Mouse (Mus musculus): Measurements from ENCODE around the gene Bicc1. TPM values are rescaled to one million over a fixed set of nuclear protein-coding genes. Genes with fewer than 3 reads are reported as not detected.
A peak's percentile ranks its signal among the peaks of the same experiment; 100 is the strongest.

Bicc1 gene
- total RNA-seq, 2 experiments from 2014 or later = 18.6 to 20.6 TPM

DNA sequence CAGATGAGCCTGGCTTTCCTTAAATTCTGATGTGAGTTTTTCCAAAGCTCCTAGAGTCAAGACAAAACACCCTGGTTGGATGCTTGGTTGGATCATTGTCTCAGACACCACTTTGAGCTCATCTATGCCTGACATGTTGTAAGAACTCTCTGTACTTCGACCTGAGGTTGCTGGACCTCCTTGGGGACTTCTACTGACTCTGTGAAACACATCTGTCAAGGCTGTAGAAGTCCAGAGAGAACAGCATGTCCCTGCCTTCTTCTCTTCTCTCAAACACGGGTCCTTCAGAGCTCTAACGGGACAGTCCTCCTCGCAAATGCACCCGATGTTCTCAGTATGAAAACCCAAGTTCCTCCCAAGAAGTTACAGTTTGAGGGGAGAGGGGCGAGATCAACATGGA, 76.5 kb downstream of the Bicc1 start:
- intact Hi-C loops (cut with DNase I; ENCODE audit: low total_unique reads) = no loop called here
- no peak for DNase-seq

DNA sequence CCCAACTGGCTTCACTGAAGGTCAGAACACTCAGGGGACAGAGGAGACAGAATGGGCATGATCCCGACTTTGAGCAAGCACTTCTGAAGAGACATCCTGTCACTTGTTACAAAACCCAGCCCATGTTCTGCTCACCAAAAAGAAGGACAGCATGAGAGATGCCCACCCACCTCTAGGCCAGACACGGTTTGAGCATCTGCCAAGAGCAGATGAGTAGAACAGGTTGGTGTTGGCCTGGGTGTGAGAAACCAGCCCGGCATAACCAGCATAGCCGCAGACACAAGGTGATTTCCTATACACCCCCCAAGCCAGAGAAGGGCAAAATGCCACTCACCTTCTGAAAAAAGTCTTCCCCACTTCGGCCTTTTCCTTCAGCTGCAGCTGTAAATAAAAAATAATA, 80.6 kb downstream of the Bicc1 start:
- intact Hi-C loops (cut with DNase I; ENCODE audit: low total_unique reads) = no loop called here
- DNase-seq = no peak

- intact Hi-C loops (cut with DNase I; ENCODE audit: low total_unique reads) = no loop called here
Observed at GRCm38 (mm10) chr10:71065009-71065408, 94.5 kb downstream of the Bicc1 start.

DNA sequence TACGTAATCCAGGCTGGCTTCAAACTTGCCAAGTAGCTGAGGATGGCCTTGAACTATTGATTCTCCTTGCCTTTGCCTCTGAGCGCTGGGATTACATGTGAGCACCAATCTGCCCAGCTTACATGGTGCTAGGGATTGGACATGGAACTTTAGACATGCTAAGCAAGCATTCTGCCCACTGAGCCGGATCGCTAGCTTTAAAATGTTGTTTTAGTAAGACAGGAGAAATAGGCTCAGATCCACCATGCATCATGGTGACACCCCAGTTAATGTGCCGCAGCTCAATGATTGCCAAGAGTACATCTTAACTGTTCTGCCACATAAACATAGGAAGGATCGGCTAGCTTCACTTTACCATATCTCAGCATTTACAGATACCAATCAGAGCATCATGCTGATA, 94.9 kb downstream of the Bicc1 start:
- DNase-seq = no peak
- intact Hi-C loops (cut with DNase I; ENCODE audit: low total_unique reads) = no loop called here

More at GRCm38 (mm10) chr10:71065009-71065408, 94.5 kb downstream of the Bicc1 start:
- no peak for DNase-seq

DNA sequence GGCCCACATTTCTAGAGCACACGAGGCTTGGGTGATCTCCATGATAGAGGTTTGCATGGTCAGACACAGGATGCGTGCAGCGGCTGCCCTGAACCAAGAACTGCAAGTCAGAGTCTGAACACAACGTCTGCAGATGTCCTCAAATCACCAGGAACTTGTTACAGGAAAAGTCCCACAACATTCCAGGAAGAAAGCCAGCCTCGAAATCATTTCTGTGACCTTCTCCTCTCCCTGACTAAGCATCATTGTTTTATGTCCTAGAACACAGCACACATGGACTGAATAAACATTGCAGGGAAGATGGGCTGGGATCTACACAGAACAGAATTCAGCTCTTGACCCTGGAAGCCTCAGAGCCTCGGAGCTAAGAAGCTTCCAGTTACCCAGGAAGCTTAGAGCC, 97.3 kb downstream of the Bicc1 start:
- intact Hi-C loops (cut with DNase I; ENCODE audit: low total_unique reads) = no loop called here
- peak; percentile 32 for DNase-seq

GRCm38 (mm10) chr10:71060269-71060668, 99.2 kb downstream of the Bicc1 start:
- no peak for DNase-seq
- intact Hi-C loops (cut with DNase I; ENCODE audit: low total_unique reads) = no loop called here

GRCm38 (mm10) chr10:71058616-71059247, 100.8 kb downstream of the Bicc1 start:
- DNase-seq = peak; percentile 78
- intact Hi-C loops (cut with DNase I; ENCODE audit: low total_unique reads) = no loop called here

DNA sequence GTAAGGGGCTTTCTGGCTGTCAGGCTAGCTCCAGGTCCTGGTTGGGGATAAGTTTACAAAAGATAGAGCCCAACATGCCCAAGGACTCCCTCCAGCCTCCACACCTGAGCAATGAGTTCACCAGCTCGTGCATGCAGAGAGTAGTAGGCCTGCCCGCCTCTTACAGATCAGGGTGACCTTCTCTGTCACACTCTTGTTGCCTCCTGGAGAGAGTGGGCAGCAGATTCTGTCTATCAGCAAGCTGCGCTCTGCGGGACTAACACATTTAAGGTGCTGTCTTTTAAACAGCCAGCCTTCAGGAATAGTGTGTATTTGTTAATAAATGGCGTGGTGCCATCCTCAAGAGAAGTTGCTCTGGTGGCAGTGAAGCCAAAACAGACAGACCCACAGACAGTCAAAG, 101.4 kb downstream of the Bicc1 start:
- DNase-seq = no peak
- intact Hi-C loops (cut with DNase I; ENCODE audit: low total_unique reads) = no loop called here

- intact Hi-C loops (cut with DNase I; ENCODE audit: low total_unique reads) = no loop called here
- DNase-seq = no peak
Observed at GRCm38 (mm10) chr10:71052748-71053147, 106.8 kb downstream of the Bicc1 start.

- no peak for DNase-seq
- intact Hi-C loops (cut with DNase I; ENCODE audit: low total_unique reads) = no loop called here
Observed at GRCm38 (mm10) chr10:71052208-71052607, 107.3 kb downstream of the Bicc1 start.

DNA sequence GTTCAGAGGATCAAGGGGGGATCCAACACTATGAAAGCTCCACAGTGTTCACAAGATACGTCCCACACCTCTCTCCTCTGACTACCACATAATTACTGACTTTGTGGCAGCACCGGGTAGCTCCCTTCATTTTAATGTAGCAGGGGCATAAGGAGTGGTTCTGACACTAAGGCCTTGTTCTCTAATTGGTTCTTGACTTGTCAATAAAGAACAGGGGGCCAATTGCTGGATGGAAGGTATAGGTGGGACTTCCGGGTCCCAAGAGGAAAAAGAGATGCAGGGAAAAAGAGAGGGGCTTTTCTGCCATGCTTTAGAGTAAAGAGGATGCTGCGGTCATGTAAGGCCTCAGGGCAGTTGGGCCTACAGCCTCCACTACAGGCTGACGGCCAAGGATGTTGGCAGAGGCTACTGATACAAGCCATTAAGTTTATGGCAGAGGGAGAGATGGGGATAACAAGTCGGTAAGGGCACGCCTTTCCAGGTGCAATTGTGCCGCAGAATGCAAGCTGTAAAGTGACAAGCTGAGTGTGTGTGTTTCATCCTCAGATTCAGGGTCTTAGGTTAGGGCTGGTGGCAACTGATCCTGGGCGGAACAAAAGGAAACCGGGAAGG, 108.7 kb downstream of the Bicc1 start:
- DNase-seq = peak; percentile 50
- intact Hi-C loops (cut with DNase I; ENCODE audit: low total_unique reads) = no loop called here

- DNase-seq = peak; percentile 55
- intact Hi-C loops (cut with DNase I; ENCODE audit: low total_unique reads) = no loop called here
Observed at GRCm38 (mm10) chr10:71049294-71049693, 110.2 kb downstream of the Bicc1 start.

GRCm38 (mm10) chr10:71044410-71044809, 115.1 kb downstream of the Bicc1 start:
- DNase-seq = no peak
- intact Hi-C loops (cut with DNase I; ENCODE audit: low total_unique reads) = no loop called here

GRCm38 (mm10) chr10:71041874-71042273, 117.6 kb downstream of the Bicc1 start:
- no peak for DNase-seq
- intact Hi-C loops (cut with DNase I; ENCODE audit: low total_unique reads) = loop anchor here (2.0 kb wide), 1 partner anchor 45 kb away; no protein-coding TSS in a partner anchor

GRCm38 (mm10) chr10:71036484-71036883, 123.0 kb downstream of the Bicc1 start:
- DNase-seq = no peak
- intact Hi-C loops (cut with DNase I; ENCODE audit: low total_unique reads) = no loop called here

DNA sequence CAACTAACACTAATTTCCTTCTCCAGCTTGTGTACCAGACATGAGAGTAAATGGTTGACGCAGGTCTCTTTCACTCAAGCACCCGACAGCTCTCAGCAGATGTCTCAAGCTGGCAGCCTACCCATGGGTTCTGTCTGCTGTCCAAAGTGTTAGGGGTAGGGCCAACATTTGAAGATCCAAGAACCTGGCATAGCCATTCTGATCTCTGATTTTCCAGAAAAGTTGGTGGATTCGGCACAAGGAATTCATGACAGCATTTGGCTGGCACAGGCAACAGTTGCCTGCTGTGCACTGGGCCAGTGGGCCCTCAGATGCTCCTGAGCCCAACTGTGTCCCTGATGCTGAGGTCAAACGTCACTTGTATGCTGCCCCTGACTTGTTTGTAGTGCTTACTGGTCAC, 130.5 kb downstream of the Bicc1 start:
- intact Hi-C loops (cut with DNase I; ENCODE audit: low total_unique reads) = no loop called here
- DNase-seq = peak; percentile 31

DNA sequence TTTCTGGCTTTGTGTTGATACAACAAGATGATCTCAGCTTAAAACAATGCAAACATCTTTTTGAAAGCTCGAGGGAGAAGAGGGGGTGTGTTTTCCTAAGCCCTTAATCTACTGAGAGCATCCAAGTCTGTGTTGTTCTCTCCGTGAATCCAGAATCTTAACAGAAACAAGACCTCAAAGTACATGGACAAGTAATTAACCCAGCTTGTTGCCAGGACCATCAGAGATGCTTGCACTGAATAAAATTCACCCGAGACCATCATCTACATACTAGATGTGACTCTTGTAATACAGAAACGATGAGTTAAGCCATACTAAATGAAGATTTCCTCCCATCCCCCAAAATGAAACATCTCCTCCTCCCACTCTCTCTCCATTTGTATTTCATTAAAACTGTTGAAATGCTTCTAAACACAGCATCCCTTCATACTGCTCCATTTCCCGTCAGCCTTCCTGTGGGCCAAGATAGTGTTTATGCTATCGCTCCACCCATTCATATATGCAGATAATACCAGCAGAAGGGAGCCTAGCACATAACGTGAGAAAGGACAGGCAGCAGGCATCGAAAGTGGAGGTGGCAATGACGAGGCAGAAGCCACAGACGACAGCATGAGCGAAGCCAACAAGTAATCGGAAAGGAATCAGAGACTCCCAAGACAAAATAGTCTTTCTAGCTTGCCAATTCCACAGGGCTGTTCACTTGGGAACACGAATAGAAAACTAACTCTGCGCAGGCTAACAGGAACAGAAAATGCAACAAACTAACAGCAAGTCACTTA, 131.2 kb downstream of the Bicc1 start:
- DNase-seq = no peak
- intact Hi-C loops (cut with DNase I; ENCODE audit: low total_unique reads) = no loop called here

DNA sequence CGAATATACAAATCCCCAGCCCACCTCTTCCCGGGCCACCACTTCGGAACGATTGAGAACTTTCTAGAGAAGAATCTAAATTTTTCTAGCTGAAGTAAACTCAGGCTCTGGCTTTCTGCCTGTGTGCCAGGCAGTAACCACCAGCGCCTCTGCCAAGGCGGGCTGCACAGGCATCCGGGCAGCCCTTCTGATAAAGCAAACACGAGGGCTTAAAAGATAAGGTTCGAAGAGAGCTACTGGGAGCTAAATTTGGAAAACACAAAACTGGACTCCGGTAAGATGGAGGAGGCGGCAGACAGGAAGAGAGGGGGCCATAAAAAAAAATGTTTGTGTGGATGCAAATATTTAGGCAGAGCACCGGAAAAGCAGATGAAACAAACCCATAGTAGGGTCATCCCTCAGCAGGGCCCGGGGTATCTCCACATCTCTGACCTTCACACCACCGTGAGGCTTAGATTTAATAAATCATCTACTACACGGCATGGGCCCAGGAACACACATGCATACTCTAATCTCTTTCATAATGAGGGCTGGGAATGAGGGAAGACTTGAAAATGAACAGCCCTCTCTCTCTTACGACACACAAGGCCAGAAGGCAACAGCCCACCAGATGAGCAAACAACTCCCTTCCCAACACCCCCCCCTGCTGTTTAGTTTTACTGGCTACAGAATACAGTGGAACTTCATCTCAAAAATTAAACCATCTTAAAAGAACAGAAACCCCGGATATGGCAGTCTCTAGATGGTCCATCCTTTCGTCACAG, 134.2 kb downstream of the Bicc1 start:
- no peak for DNase-seq

GRCm38 (mm10) chr10:71024681-71025080, 134.8 kb downstream of the Bicc1 start:
- no peak for DNase-seq
- intact Hi-C loops (cut with DNase I; ENCODE audit: low total_unique reads) = no loop called here

More for the DNA sequence above, 134.2 kb downstream of the Bicc1 start:
- intact Hi-C loops (cut with DNase I; ENCODE audit: low total_unique reads) = no loop called here

DNA sequence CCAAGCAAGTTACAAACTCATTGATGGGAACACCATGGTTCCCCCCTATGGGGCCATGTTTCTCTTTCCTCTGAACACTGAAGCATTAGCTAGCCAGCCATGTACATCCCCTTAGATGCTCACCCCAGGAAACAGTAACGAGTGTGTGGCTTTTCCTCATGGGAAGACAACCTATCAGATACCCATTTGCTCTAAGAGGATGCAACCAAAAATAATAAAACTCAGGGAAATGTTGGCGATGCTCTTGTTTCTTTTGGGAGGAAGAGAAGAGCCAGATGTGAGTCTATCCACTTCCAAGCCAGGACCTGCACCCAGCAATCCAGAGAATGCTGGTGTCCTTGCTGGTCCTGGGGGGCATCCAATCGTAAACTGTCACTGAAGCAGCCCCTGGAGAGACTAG, 136.0 kb downstream of the Bicc1 start:
- intact Hi-C loops (cut with DNase I; ENCODE audit: low total_unique reads) = no loop called here

More for the DNA sequence above, 136.0 kb downstream of the Bicc1 start:
- DNase-seq = no peak
